Mouse (Mus musculus): Measurements from ENCODE around the gene Tmem204.

DNA sequence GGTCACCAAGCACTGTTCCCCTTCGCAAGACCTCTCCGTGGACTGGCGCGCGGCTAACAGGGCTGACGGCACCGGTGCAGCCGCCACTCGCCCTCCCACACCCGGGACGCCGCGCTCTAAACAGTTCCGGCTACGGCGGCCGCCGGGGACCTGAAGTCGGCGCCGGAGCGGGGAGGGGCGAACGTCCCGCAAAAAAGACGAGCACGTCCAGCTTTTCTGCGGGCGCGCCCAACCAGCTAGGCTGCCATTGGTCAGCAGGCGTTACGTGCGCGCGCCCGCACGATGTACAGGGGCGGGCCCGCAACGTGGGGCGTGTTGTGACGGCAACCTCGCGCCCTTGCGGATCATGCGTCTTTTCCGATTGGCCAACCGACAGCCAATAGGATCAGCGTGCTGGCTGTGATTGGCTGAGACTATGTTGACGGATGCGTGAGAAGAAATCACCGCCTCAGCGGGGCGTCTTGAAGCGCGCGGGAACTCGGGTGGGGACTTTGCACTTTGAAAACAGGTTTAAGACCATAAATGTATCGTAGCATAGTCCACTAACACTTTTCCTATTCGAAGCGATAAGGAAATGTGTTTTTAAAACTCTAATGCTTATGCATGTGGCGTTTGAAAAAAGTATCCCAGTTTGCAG, 67.6 kb downstream of the Tmem204 start, which contains the start of the genes Cramp1l and Ift140:
- TF ChIP-seq CTCF (IDR thresholded peaks at IDR 0.05 in 2 of 3, conservative IDR thresholded peaks at IDR 0.05 in 1 of 3; ENCODE audit: control insufficient read depth in 1 of 3, insufficient read depth in 1 of 3, low read depth in 2 of 3, low read length in 3 of 3, poor library complexity in 1 of 3, severe bottlenecking in 1 of 3) (no peak), ZC3H11A (IDR thresholded peaks at IDR 0.05; ENCODE audit: low read depth, low read length) (no peak), NELFE (IDR thresholded peaks at IDR 0.05; ENCODE audit: low read depth, low read length) (no peak), HCFC1 (IDR thresholded peaks at IDR 0.05; ENCODE audit: low read depth, low read length) (peak; percentile 74), ETS1 (IDR thresholded peaks at IDR 0.05; ENCODE audit: low read depth, low read length) (no peak), ZNF384 (IDR thresholded peaks at IDR 0.05; ENCODE audit: low read depth, low read length) (no peak), EP300 (IDR thresholded peaks at IDR 0.05; ENCODE audit: low read depth in 1 of 2, low read length in 2 of 2) (no peak), POLR2A (IDR thresholded peaks at IDR 0.05; ENCODE audit: control insufficient read depth in 1 of 2, insufficient read depth in 1 of 2, low read depth in 1 of 2, low read length in 2 of 2, poor library complexity in 1 of 2) (peak; percentile 22 to 42; a peak in 1 of 4 replicates), SIN3A (IDR thresholded peaks at IDR 0.05; ENCODE audit: low read length) (peak; percentile 86), ELF1 (IDR thresholded peaks at IDR 0.05; ENCODE audit: low read depth, low read length) (peak; percentile 3; the same call in 1 of the 2 replicates), USF1 (IDR thresholded peaks at IDR 0.05; ENCODE audit: low read depth, low read length) (no peak)
